Mouse (Mus musculus): Measurements from ENCODE around the gene Zfp637. TPM values are rescaled to one million over a fixed set of nuclear protein-coding genes. Genes with fewer than 3 reads are reported as not detected.
"Not testable (repeated sequence)": the region's sequence is repeated elsewhere in the genome, so short reads cannot be mapped to it uniquely, and the experiment has no call there.

The Zfp637 gene
- polyA plus RNA-seq, 1 experiment from 2014 or later = 140 TPM

GRCm38 (mm10) chr6:117841511-117841955 is 553 bp downstream of the Zfp637 start:
- Histone ChIP-seq H3K36me3 (peaks cover 36% of the 10 kb centered on the region), H3K4me1 (replicated peaks) (peaks cover 17% of the 10 kb centered on the region), H3K27ac (replicated peaks) (peak overlapping the region; percentile 96), H3K4me3 (peak overlapping the region; percentile 67), H3K9ac (peak overlapping the region; percentile 92), H3K27me3 (no peaks in the 10 kb centered on the region), H3K4me2 (peak overlapping the region; percentile 72), H3K9me3 (no peaks in the 10 kb centered on the region)
- no peak; the same call in 1 of the 2 replicates for ATAC-seq (ENCODE audit: low read depth)
- WGBS = 17% methylated on average over 12 of the region's 12 CpGs

- Histone ChIP-seq H3K4me3 (no peak overlapping the region), H3K4me1 (replicated peaks) (peaks cover 17% of the 10 kb centered on the region), H3K36me3 (peaks cover 67% of the 10 kb centered on the region), H3K27ac (replicated peaks) (no peak overlapping the region), H3K4me2 (no peak overlapping the region), H3K9me3 (no peaks in the 10 kb centered on the region), H3K27me3 (no peaks in the 10 kb centered on the region), H3K9ac (no peak overlapping the region)
- 95% methylated on average over 9 of the region's 9 CpGs for WGBS
- ATAC-seq (ENCODE audit: low read depth) = no peak
Measured at GRCm38 (mm10) chr6:117844597-117844996, 3.6 kb downstream of the Zfp637 start.

- H3K27ac ChIP-seq (replicated peaks); H3K4me2 ChIP-seq; H3K27me3 ChIP-seq; H3K9me3 ChIP-seq; H3K4me3 ChIP-seq; ATAC-seq (ENCODE audit: low read depth); H3K9ac ChIP-seq: not testable (repeated sequence)
- WGBS = 95% methylated on average over 4 of the region's 4 CpGs
- Histone ChIP-seq H3K4me1 (replicated peaks) (peaks cover 14% of the 10 kb centered on the region), H3K36me3 (peaks cover 67% of the 10 kb centered on the region)
Measured at GRCm38 (mm10) chr6:117846671-117847070, 5.7 kb downstream of the Zfp637 start.

- H3K9ac ChIP-seq = no peak overlapping the region
- ATAC-seq (ENCODE audit: low read depth) = no peak
- H3K36me3 ChIP-seq = peaks cover 67% of the 10 kb centered on the region
- H3K27me3 ChIP-seq = no peaks in the 10 kb centered on the region
- 0 out of 2 replicates have a peak, but pooled peaks cover 4% of the 10 kb centered on the region for H3K4me1 ChIP-seq (replicated peaks)
- H3K27ac ChIP-seq (replicated peaks) = no peak overlapping the region
- no peak overlapping the region for H3K4me2 ChIP-seq
- no peaks in the 10 kb centered on the region for H3K9me3 ChIP-seq
- WGBS = 97% methylated on average over 2 of the region's 2 CpGs
- no peak overlapping the region for H3K4me3 ChIP-seq
Measured at GRCm38 (mm10) chr6:117847772-117848171, 6.8 kb downstream of the Zfp637 start.

- Histone ChIP-seq H3K4me1 (replicated peaks) (no peaks in the 10 kb centered on the region), H3K4me2 (no peak overlapping the region), H3K4me3 (no peak overlapping the region), H3K27ac (replicated peaks) (no peak overlapping the region), H3K9ac (no peak overlapping the region), H3K27me3 (no peaks in the 10 kb centered on the region), H3K9me3 (no peaks in the 10 kb centered on the region), H3K36me3 (peaks cover 61% of the 10 kb centered on the region)
- WGBS = 93% methylated on average over 5 of the region's 5 CpGs
- no peak for ATAC-seq (ENCODE audit: low read depth)
Measured at GRCm38 (mm10) chr6:117848577-117848976, 7.6 kb downstream of the Zfp637 start.

- H3K4me2 ChIP-seq = no peak overlapping the region
Measured at GRCm38 (mm10) chr6:117851747-117852146, 10.8 kb downstream of the Zfp637 start.

GRCm38 (mm10) chr6:117857990-117858389 is 17.0 kb downstream of the Zfp637 start:
- H3K9ac ChIP-seq = no peak overlapping the region
- no peak for ATAC-seq (ENCODE audit: low read depth)
- 87% methylated on average over 1 of the region's 1 CpGs for WGBS
- no peaks in the 10 kb centered on the region for H3K9me3 ChIP-seq
- H3K27me3 ChIP-seq = peaks cover 3% of the 10 kb centered on the region; the same call in 1 of the 2 replicates
- no peaks in the 10 kb centered on the region for H3K36me3 ChIP-seq
- no peak overlapping the region for H3K27ac ChIP-seq (replicated peaks)
- H3K4me2 ChIP-seq = no peak overlapping the region
- H3K4me3 ChIP-seq = no peak overlapping the region
- no peaks in the 10 kb centered on the region for H3K4me1 ChIP-seq (replicated peaks)

More at GRCm38 (mm10) chr6:117851747-117852146, 10.8 kb downstream of the Zfp637 start:
- H3K27ac ChIP-seq (replicated peaks) = no peak overlapping the region
- no peak for ATAC-seq (ENCODE audit: low read depth)
- no peak overlapping the region for H3K9ac ChIP-seq
- H3K4me1 ChIP-seq (replicated peaks) = no peaks in the 10 kb centered on the region
- no peaks in the 10 kb centered on the region for H3K27me3 ChIP-seq
- WGBS = 57% methylated on average over 2 of the region's 2 CpGs
- H3K36me3 ChIP-seq = peaks cover 29% of the 10 kb centered on the region
- no peak overlapping the region for H3K4me3 ChIP-seq
- no peaks in the 10 kb centered on the region for H3K9me3 ChIP-seq

GRCm38 (mm10) chr6:117861848-117862247 is 20.9 kb downstream of the Zfp637 start, which contains the start of gene Zfp239:
TSS of gene Zfp239 (plus strand) at chr6:117862100.
- peak within 1 kb of the TSS; percentile 78 for H3K4me3 ChIP-seq
- WGBS = 64% methylated on average over 6 of the region's 6 CpGs
- H3K4me2 ChIP-seq = peak within 1 kb of the TSS; percentile 89
- no peak within 1 kb of the TSS for H3K27ac ChIP-seq (replicated peaks)
- H3K9me3 ChIP-seq = no peaks in the 10 kb centered on the region
- no peak for ATAC-seq (ENCODE audit: low read depth)
- no peaks in the 10 kb centered on the region for H3K36me3 ChIP-seq
- peaks cover 8% of the 10 kb centered on the region for H3K4me1 ChIP-seq (replicated peaks)
- peak within 1 kb of the TSS; percentile 81 for H3K9ac ChIP-seq
- peaks cover 3% of the 10 kb centered on the region; the same call in 1 of the 2 replicates for H3K27me3 ChIP-seq

GRCm38 (mm10) chr6:117862465-117862864 is 21.5 kb downstream of the Zfp637 start:
- peak overlapping the region; percentile 78 for H3K4me3 ChIP-seq
- no peaks in the 10 kb centered on the region for H3K36me3 ChIP-seq
- H3K4me1 ChIP-seq (replicated peaks) = peaks cover 8% of the 10 kb centered on the region
- H3K27ac ChIP-seq (replicated peaks) = no peak overlapping the region
- H3K9ac ChIP-seq = peak overlapping the region; percentile 81; the same call in 1 of the 2 replicates
- H3K9me3 ChIP-seq = no peaks in the 10 kb centered on the region
- ATAC-seq (ENCODE audit: low read depth) = no peak
- peaks cover 3% of the 10 kb centered on the region; the same call in 1 of the 2 replicates for H3K27me3 ChIP-seq
- 78% methylated on average over 8 of the region's 8 CpGs for WGBS
- H3K4me2 ChIP-seq = peak overlapping the region; percentile 89

- ATAC-seq (ENCODE audit: low read depth) = peak; percentile 92
- Histone ChIP-seq H3K27ac (replicated peaks) (no peak overlapping the region), H3K27me3 (peaks cover 3% of the 10 kb centered on the region; the same call in 1 of the 2 replicates), H3K9me3 (no peaks in the 10 kb centered on the region), H3K4me1 (replicated peaks) (peaks cover 8% of the 10 kb centered on the region), H3K9ac (peak overlapping the region; percentile 81), H3K4me2 (peak overlapping the region; percentile 89), H3K36me3 (no peaks in the 10 kb centered on the region), H3K4me3 (peak overlapping the region; percentile 78)
- 4% methylated on average over 26 of the region's 26 CpGs for WGBS
Measured at GRCm38 (mm10) chr6:117862899-117863620, 22.1 kb downstream of the Zfp637 start.

- WGBS = 95% methylated on average over 8 of the region's 8 CpGs
- Histone ChIP-seq H3K27ac (replicated peaks) (no peak overlapping the region), H3K27me3 (peaks cover 3% of the 10 kb centered on the region; the same call in 1 of the 2 replicates), H3K4me1 (replicated peaks) (peaks cover 8% of the 10 kb centered on the region), H3K36me3 (no peaks in the 10 kb centered on the region), H3K9me3 (no peaks in the 10 kb centered on the region), H3K4me3 (peak overlapping the region; percentile 78), H3K9ac (peak overlapping the region; percentile 81), H3K4me2 (peak overlapping the region; percentile 89)
- ATAC-seq (ENCODE audit: low read depth) = no peak
Measured at GRCm38 (mm10) chr6:117863751-117864150, 22.8 kb downstream of the Zfp637 start.

GRCm38 (mm10) chr6:117868187-117868586 is 27.2 kb downstream of the Zfp637 start:
- peaks cover 8% of the 10 kb centered on the region for H3K4me1 ChIP-seq (replicated peaks)
- no peak overlapping the region for H3K4me2 ChIP-seq
- H3K36me3 ChIP-seq = peaks cover 9% of the 10 kb centered on the region; the same call in 1 of the 2 replicates
- H3K4me3 ChIP-seq = no peak overlapping the region
- H3K27me3 ChIP-seq = no peaks in the 10 kb centered on the region
- no peak overlapping the region for H3K27ac ChIP-seq (replicated peaks)
- 91% methylated on average over 8 of the region's 8 CpGs for WGBS
- no peaks in the 10 kb centered on the region for H3K9me3 ChIP-seq
- H3K9ac ChIP-seq = no peak overlapping the region
- ATAC-seq (ENCODE audit: low read depth) = no peak
